Mouse (Mus musculus): ENCODE data around the gene Apol10a. TPM values are rescaled to one million over a fixed set of nuclear protein-coding genes. Genes with fewer than 3 reads are reported as not detected.
"Not testable (repeated sequence)": the region's sequence is repeated elsewhere in the genome, so short reads cannot be mapped to it uniquely, and the experiment has no call there.

Apol10a gene
- not detected in 2 replicates for polyA plus RNA-seq (2014; fragmentation: Nextera tagmentation; extraction: Ambion mirVana)

- not testable (repeated sequence) for H3K27me3 ChIP-seq (ENCODE audit: control insufficient read depth, insufficient read depth, low read length); H3K9me3 ChIP-seq (ENCODE audit: control insufficient read depth, low read length); H3K4me3 ChIP-seq (replicated peaks; ENCODE audit: low read depth, low read length); DNase-seq; H3K36me3 ChIP-seq (ENCODE audit: control insufficient read depth, insufficient read depth, low read length); ATAC-seq (ENCODE audit: low FRiP score, low TSS enrichment); H3K4me2 ChIP-seq (ENCODE audit: low read length); H3K4me1 ChIP-seq (ENCODE audit: control insufficient read depth, insufficient read depth, low read length); H3K27ac ChIP-seq (replicated peaks; ENCODE audit: low read depth, low read length); H3K9ac ChIP-seq (replicated peaks; ENCODE audit: low read length)
- WGBS, result 70% methylated on average over 2 of the region's 2 CpGs
Measured at GRCm38 (mm10) chr15:77476693-77477092, at the start of gene Apol10a. Gene Apol10a (plus strand): TSS chr15:77477047.

DNA sequence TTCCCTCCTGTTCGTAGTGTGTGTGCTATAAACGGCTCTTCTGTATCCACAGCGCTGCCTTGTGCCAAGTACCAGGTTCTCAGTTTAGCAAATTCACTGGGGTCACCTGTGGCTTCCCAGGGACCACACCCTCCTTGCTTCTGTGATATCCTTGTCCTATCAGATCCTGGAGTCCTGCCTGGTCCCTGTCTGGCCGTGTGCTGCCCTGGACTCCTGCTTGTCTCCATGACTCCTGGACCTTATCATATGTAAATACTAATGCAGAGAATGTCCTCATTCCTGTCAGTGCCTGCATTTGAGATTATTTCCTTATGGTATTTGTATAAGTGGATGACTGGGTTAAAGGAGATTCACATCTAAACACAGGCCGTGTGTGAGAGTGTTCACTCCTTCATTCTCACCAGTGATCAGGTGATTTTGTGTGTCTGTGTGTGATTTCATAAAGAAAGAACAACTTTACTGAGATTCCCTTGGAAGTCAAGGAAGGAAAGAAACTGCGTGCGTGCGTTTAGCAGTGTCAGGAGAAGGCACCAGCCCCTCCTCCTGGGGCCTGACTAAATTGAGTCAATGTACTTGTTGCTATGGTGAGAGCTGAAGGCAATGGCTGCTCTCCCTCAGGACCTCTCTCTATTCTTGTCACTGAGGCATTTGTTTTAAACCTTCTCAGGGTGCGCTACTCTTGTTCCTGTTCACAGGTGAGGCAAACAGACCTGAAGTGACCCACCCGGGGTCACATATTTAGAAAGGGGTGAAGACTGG lies 48.0 kb upstream of the Apol10a start:
- H3K4me3 ChIP-seq (replicated peaks; ENCODE audit: low read depth, low read length); H3K9me3 ChIP-seq (ENCODE audit: control insufficient read depth, low read length); DNase-seq; H3K36me3 ChIP-seq (ENCODE audit: control insufficient read depth, insufficient read depth, low read length); H3K27ac ChIP-seq (replicated peaks; ENCODE audit: low read depth, low read length); ATAC-seq (ENCODE audit: low FRiP score, low TSS enrichment); H3K27me3 ChIP-seq (ENCODE audit: control insufficient read depth, insufficient read depth, low read length); H3K4me2 ChIP-seq (ENCODE audit: low read length); H3K4me1 ChIP-seq (ENCODE audit: control insufficient read depth, insufficient read depth, low read length); H3K9ac ChIP-seq (replicated peaks; ENCODE audit: low read length): not testable (repeated sequence)
- WGBS, result 59% methylated on average over 8 of the region's 10 CpGs

GRCm38 (mm10) chr15:77444746-77445145 lies 32.1 kb upstream of the Apol10a start:
- H3K4me2 ChIP-seq (ENCODE audit: low read length); H3K27ac ChIP-seq (replicated peaks; ENCODE audit: low read depth, low read length); ATAC-seq (ENCODE audit: low FRiP score, low TSS enrichment); H3K4me1 ChIP-seq (ENCODE audit: control insufficient read depth, insufficient read depth, low read length); H3K36me3 ChIP-seq (ENCODE audit: control insufficient read depth, insufficient read depth, low read length); H3K9me3 ChIP-seq (ENCODE audit: control insufficient read depth, low read length); H3K9ac ChIP-seq (replicated peaks; ENCODE audit: low read length); H3K27me3 ChIP-seq (ENCODE audit: control insufficient read depth, insufficient read depth, low read length); H3K4me3 ChIP-seq (replicated peaks; ENCODE audit: low read depth, low read length): not testable (repeated sequence)
- DNase-seq, result peak; percentile 19
- 76% methylated on average over 8 of the region's 8 CpGs for WGBS

DNA sequence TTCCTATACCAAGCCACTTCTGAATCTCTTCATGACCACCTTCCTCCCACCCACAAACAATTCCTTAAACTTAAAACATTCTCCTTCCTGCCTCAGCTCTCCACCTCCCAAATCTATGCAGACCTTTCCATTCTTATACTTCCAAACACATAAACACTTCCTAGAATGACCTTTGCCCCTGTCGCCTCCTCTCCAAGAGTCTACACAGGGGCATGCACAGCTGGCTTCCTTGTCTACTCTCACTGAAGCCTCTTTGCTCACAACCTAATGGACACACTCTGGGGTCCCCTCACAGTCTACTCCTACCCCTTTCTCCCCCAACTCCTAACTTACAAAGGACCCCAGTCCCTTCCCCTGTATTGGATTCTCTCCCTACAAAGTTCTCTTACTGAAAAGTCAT lies 31.2 kb upstream of the Apol10a start:
- not testable (repeated sequence) for H3K27me3 ChIP-seq (ENCODE audit: control insufficient read depth, insufficient read depth, low read length); H3K9ac ChIP-seq (replicated peaks; ENCODE audit: low read length); H3K4me3 ChIP-seq (replicated peaks; ENCODE audit: low read depth, low read length); ATAC-seq (ENCODE audit: low FRiP score, low TSS enrichment); H3K27ac ChIP-seq (replicated peaks; ENCODE audit: low read depth, low read length); H3K4me2 ChIP-seq (ENCODE audit: low read length); H3K36me3 ChIP-seq (ENCODE audit: control insufficient read depth, insufficient read depth, low read length); H3K9me3 ChIP-seq (ENCODE audit: control insufficient read depth, low read length); DNase-seq; H3K4me1 ChIP-seq (ENCODE audit: control insufficient read depth, insufficient read depth, low read length)
- WGBS, result 100% methylated on average over 1 of the region's 1 CpGs

- not testable (repeated sequence) for H3K27ac ChIP-seq (replicated peaks; ENCODE audit: low read depth, low read length); H3K4me3 ChIP-seq (replicated peaks; ENCODE audit: low read depth, low read length); H3K9me3 ChIP-seq (ENCODE audit: control insufficient read depth, low read length); H3K4me2 ChIP-seq (ENCODE audit: low read length); H3K27me3 ChIP-seq (ENCODE audit: control insufficient read depth, insufficient read depth, low read length); H3K36me3 ChIP-seq (ENCODE audit: control insufficient read depth, insufficient read depth, low read length); DNase-seq; ATAC-seq (ENCODE audit: low FRiP score, low TSS enrichment); H3K9ac ChIP-seq (replicated peaks; ENCODE audit: low read length); H3K4me1 ChIP-seq (ENCODE audit: control insufficient read depth, insufficient read depth, low read length)
- WGBS, result 91% methylated on average over 2 of the region's 2 CpGs
Measured at GRCm38 (mm10) chr15:77447392-77447791, 29.5 kb upstream of the Apol10a start, which contains the start of gene Apol7b. Gene Apol7b (minus strand): TSS chr15:77447492.

GRCm38 (mm10) chr15:77449927-77450326 lies 26.9 kb upstream of the Apol10a start:
- H3K4me2 ChIP-seq (ENCODE audit: low read length); H3K36me3 ChIP-seq (ENCODE audit: control insufficient read depth, insufficient read depth, low read length); H3K27me3 ChIP-seq (ENCODE audit: control insufficient read depth, insufficient read depth, low read length); ATAC-seq (ENCODE audit: low FRiP score, low TSS enrichment); H3K9me3 ChIP-seq (ENCODE audit: control insufficient read depth, low read length); H3K27ac ChIP-seq (replicated peaks; ENCODE audit: low read depth, low read length); H3K4me3 ChIP-seq (replicated peaks; ENCODE audit: low read depth, low read length); DNase-seq; H3K9ac ChIP-seq (replicated peaks; ENCODE audit: low read length); H3K4me1 ChIP-seq (ENCODE audit: control insufficient read depth, insufficient read depth, low read length): not testable (repeated sequence)
- 60% methylated on average over 10 of the region's 10 CpGs for WGBS

- 91% methylated on average over 7 of the region's 7 CpGs for WGBS
- H3K4me2 ChIP-seq (ENCODE audit: low read length); H3K9me3 ChIP-seq (ENCODE audit: control insufficient read depth, low read length); H3K4me1 ChIP-seq (ENCODE audit: control insufficient read depth, insufficient read depth, low read length); H3K36me3 ChIP-seq (ENCODE audit: control insufficient read depth, insufficient read depth, low read length); H3K9ac ChIP-seq (replicated peaks; ENCODE audit: low read length); H3K27ac ChIP-seq (replicated peaks; ENCODE audit: low read depth, low read length); ATAC-seq (ENCODE audit: low FRiP score, low TSS enrichment); H3K4me3 ChIP-seq (replicated peaks; ENCODE audit: low read depth, low read length); H3K27me3 ChIP-seq (ENCODE audit: control insufficient read depth, insufficient read depth, low read length); DNase-seq: not testable (repeated sequence)
Measured at GRCm38 (mm10) chr15:77474699-77475390, 2.0 kb upstream of the Apol10a start.

- Histone ChIP-seq H3K27me3 (ENCODE audit: control insufficient read depth, insufficient read depth, low read length) (no peaks in the 10 kb centered on the region), H3K4me2 (ENCODE audit: low read length) (no peak overlapping the region), H3K9ac (replicated peaks; ENCODE audit: low read length) (no peak overlapping the region), H3K4me3 (replicated peaks; ENCODE audit: low read depth, low read length) (no peak overlapping the region), H3K9me3 (ENCODE audit: control insufficient read depth, low read length) (no peaks in the 10 kb centered on the region), H3K4me1 (ENCODE audit: control insufficient read depth, insufficient read depth, low read length) (no peaks in the 10 kb centered on the region), H3K36me3 (ENCODE audit: control insufficient read depth, insufficient read depth, low read length) (no peaks in the 10 kb centered on the region), H3K27ac (replicated peaks; ENCODE audit: low read depth, low read length) (no peak overlapping the region)
- DNase-seq, result no peak
- WGBS, result 74% methylated on average over 4 of the region's 4 CpGs
- no peak for ATAC-seq (ENCODE audit: low FRiP score, low TSS enrichment)
Measured at GRCm38 (mm10) chr15:77482140-77482794, 5.4 kb downstream of the Apol10a start.

Measured in midbrain, embryonic 14.5 days (tissue).